Mouse (Mus musculus): ENCODE results near the gene Tnr. TPM values are rescaled to one million over a fixed set of nuclear protein-coding genes. Genes with fewer than 3 reads are reported as not detected.
A peak's percentile ranks its signal among the peaks of the same experiment; 100 is the strongest.

Tnr gene
- polyA plus RNA-seq, 1 experiment from 2014 or later, result 1.4 TPM

GRCm38 (mm10) chr1:159822416-159822815 is 298.8 kb downstream of the Tnr start:
- WGBS, result 81% methylated on average over 2 of the region's 2 CpGs
- Histone ChIP-seq H3K4me2 (replicated peaks) (no peak overlapping the region), H3K36me3 (no peaks in the 10 kb centered on the region), H3K4me3 (no peak overlapping the region), H3K9me3 (replicated peaks) (no peaks in the 10 kb centered on the region), H3K9ac (no peak overlapping the region), H3K27me3 (no peaks in the 10 kb centered on the region), H3K4me1 (no peaks in the 10 kb centered on the region), H3K27ac (no peak overlapping the region)
- ATAC-seq (ENCODE audit: low FRiP score), result no peak

GRCm38 (mm10) chr1:159828531-159828930 is 305.0 kb downstream of the Tnr start:
- 94% methylated on average over 2 of the region's 2 CpGs for WGBS
- no peak overlapping the region for H3K9ac ChIP-seq
- no peak overlapping the region for H3K4me2 ChIP-seq (replicated peaks)
- no peak overlapping the region for H3K27ac ChIP-seq
- H3K4me1 ChIP-seq, result no peaks in the 10 kb centered on the region
- no peak overlapping the region for H3K4me3 ChIP-seq
- no peaks in the 10 kb centered on the region for H3K9me3 ChIP-seq (replicated peaks)
- no peaks in the 10 kb centered on the region for H3K36me3 ChIP-seq
- ATAC-seq (ENCODE audit: low FRiP score), result no peak
- H3K27me3 ChIP-seq, result no peaks in the 10 kb centered on the region

GRCm38 (mm10) chr1:159833165-159833564 is 309.6 kb downstream of the Tnr start:
- H3K9me3 ChIP-seq (replicated peaks), result no peaks in the 10 kb centered on the region
- H3K4me3 ChIP-seq, result no peak overlapping the region
- WGBS, result 59% methylated on average over 2 of the region's 2 CpGs
- no peak overlapping the region for H3K9ac ChIP-seq
- ATAC-seq (ENCODE audit: low FRiP score), result no peak
- H3K4me2 ChIP-seq (replicated peaks), result no peak overlapping the region
- H3K36me3 ChIP-seq, result no peaks in the 10 kb centered on the region
- no peak overlapping the region for H3K27ac ChIP-seq
- H3K27me3 ChIP-seq, result peaks cover 5% of the 10 kb centered on the region; the same call in 1 of the 2 replicates
- H3K4me1 ChIP-seq, result no peaks in the 10 kb centered on the region

GRCm38 (mm10) chr1:159833646-159834338 is 310.2 kb downstream of the Tnr start:
- Histone ChIP-seq H3K4me1 (no peaks in the 10 kb centered on the region), H3K4me2 (replicated peaks) (no peak overlapping the region), H3K9me3 (replicated peaks) (no peaks in the 10 kb centered on the region), H3K36me3 (no peaks in the 10 kb centered on the region), H3K27ac (no peak overlapping the region), H3K4me3 (no peak overlapping the region), H3K9ac (no peak overlapping the region), H3K27me3 (peaks cover 5% of the 10 kb centered on the region; the same call in 1 of the 2 replicates)
- no peak for ATAC-seq (ENCODE audit: low FRiP score)
- WGBS, result 41% methylated on average over 4 of the region's 4 CpGs

GRCm38 (mm10) chr1:159835126-159835525 is 311.6 kb downstream of the Tnr start:
- H3K4me3 ChIP-seq, result no peak overlapping the region
- H3K27me3 ChIP-seq, result peaks cover 5% of the 10 kb centered on the region; the same call in 1 of the 2 replicates
- no peak overlapping the region for H3K9ac ChIP-seq
- no peaks in the 10 kb centered on the region for H3K36me3 ChIP-seq
- no peak overlapping the region for H3K4me2 ChIP-seq (replicated peaks)
- H3K27ac ChIP-seq, result no peak overlapping the region
- no peak for ATAC-seq (ENCODE audit: low FRiP score)
- 9% methylated on average over 4 of the region's 4 CpGs for WGBS
- H3K9me3 ChIP-seq (replicated peaks), result no peaks in the 10 kb centered on the region
- H3K4me1 ChIP-seq, result no peaks in the 10 kb centered on the region

GRCm38 (mm10) chr1:159840337-159840736 is 316.8 kb downstream of the Tnr start:
- peak; percentile 63; the same call in 1 of the 2 replicates for ATAC-seq (ENCODE audit: low FRiP score)
- Histone ChIP-seq H3K4me2 (replicated peaks) (no peak overlapping the region), H3K27me3 (no peaks in the 10 kb centered on the region), H3K9me3 (replicated peaks) (no peaks in the 10 kb centered on the region), H3K4me1 (no peaks in the 10 kb centered on the region), H3K27ac (no peak overlapping the region), H3K4me3 (no peak overlapping the region), H3K36me3 (no peaks in the 10 kb centered on the region), H3K9ac (no peak overlapping the region)
- 24% methylated on average over 2 of the region's 2 CpGs for WGBS

- Histone ChIP-seq H3K9ac (no peak overlapping the region), H3K36me3 (no peaks in the 10 kb centered on the region), H3K27ac (no peak overlapping the region), H3K4me1 (no peaks in the 10 kb centered on the region), H3K9me3 (replicated peaks) (no peaks in the 10 kb centered on the region), H3K27me3 (no peaks in the 10 kb centered on the region), H3K4me3 (no peak overlapping the region), H3K4me2 (replicated peaks) (no peak overlapping the region)
- 81% methylated on average over 5 of the region's 5 CpGs for WGBS
- ATAC-seq (ENCODE audit: low FRiP score), result no peak
Observed at GRCm38 (mm10) chr1:159842876-159843275, 319.3 kb downstream of the Tnr start.

- H3K27ac ChIP-seq, result no peak overlapping the region
- no peaks in the 10 kb centered on the region for H3K4me1 ChIP-seq
- WGBS, result 83% methylated on average over 11 of the region's 11 CpGs
- no peak overlapping the region for H3K9ac ChIP-seq
- no peak for ATAC-seq (ENCODE audit: low FRiP score)
- no peaks in the 10 kb centered on the region for H3K36me3 ChIP-seq
- H3K9me3 ChIP-seq (replicated peaks), result no peaks in the 10 kb centered on the region
- H3K27me3 ChIP-seq, result no peaks in the 10 kb centered on the region
- no peak overlapping the region for H3K4me2 ChIP-seq (replicated peaks)
- H3K4me3 ChIP-seq, result no peak overlapping the region
Observed at GRCm38 (mm10) chr1:159852088-159852487, 328.5 kb downstream of the Tnr start.

- Histone ChIP-seq H3K9me3 (replicated peaks) (no peaks in the 10 kb centered on the region), H3K4me2 (replicated peaks) (no peak overlapping the region), H3K4me1 (no peaks in the 10 kb centered on the region), H3K36me3 (no peaks in the 10 kb centered on the region), H3K9ac (no peak overlapping the region), H3K4me3 (no peak overlapping the region), H3K27ac (no peak overlapping the region), H3K27me3 (no peaks in the 10 kb centered on the region)
- WGBS, result 90% methylated on average over 1 of the region's 1 CpGs
- no peak for ATAC-seq (ENCODE audit: low FRiP score)
Observed at GRCm38 (mm10) chr1:159854261-159854660, 330.7 kb downstream of the Tnr start.

- no peak for ATAC-seq (ENCODE audit: low FRiP score)
- no peak overlapping the region for H3K4me2 ChIP-seq (replicated peaks)
- 72% methylated on average over 3 of the region's 3 CpGs for WGBS
- no peak overlapping the region for H3K4me3 ChIP-seq
- H3K9me3 ChIP-seq (replicated peaks), result no peaks in the 10 kb centered on the region
- no peak overlapping the region for H3K27ac ChIP-seq
- no peaks in the 10 kb centered on the region for H3K36me3 ChIP-seq
- H3K4me1 ChIP-seq, result 0 out of 2 replicates have a peak, but pooled peaks cover 3% of the 10 kb centered on the region
- H3K9ac ChIP-seq, result no peak overlapping the region
- H3K27me3 ChIP-seq, result 0 out of 2 replicates have a peak, but pooled peaks cover 3% of the 10 kb centered on the region
Observed at GRCm38 (mm10) chr1:159861782-159862474, 338.4 kb downstream of the Tnr start.

GRCm38 (mm10) chr1:159865696-159866095 is 342.1 kb downstream of the Tnr start:
- no peak for ATAC-seq (ENCODE audit: low FRiP score)
- WGBS, result 28% methylated on average over 1 of the region's 1 CpGs

GRCm38 (mm10) chr1:159869619-159870441 is 346.3 kb downstream of the Tnr start:
- Histone ChIP-seq H3K4me3 (no peak overlapping the region), H3K36me3 (no peaks in the 10 kb centered on the region), H3K4me2 (replicated peaks) (no peak overlapping the region), H3K27me3 (no peaks in the 10 kb centered on the region; the same call in 1 of the 2 replicates), H3K4me1 (0 out of 2 replicates have a peak, but pooled peaks cover 3% of the 10 kb centered on the region), H3K9ac (no peak overlapping the region), H3K9me3 (replicated peaks) (no peaks in the 10 kb centered on the region), H3K27ac (no peak overlapping the region)
- ATAC-seq (ENCODE audit: low FRiP score), result no peak
- 86% methylated on average over 6 of the region's 6 CpGs for WGBS

More at GRCm38 (mm10) chr1:159865696-159866095, 342.1 kb downstream of the Tnr start:
- Histone ChIP-seq H3K36me3 (no peaks in the 10 kb centered on the region), H3K27ac (no peak overlapping the region), H3K4me3 (no peak overlapping the region), H3K27me3 (peaks cover 3% of the 10 kb centered on the region; the same call in 1 of the 2 replicates), H3K9me3 (replicated peaks) (no peaks in the 10 kb centered on the region), H3K4me2 (replicated peaks) (no peak overlapping the region), H3K4me1 (0 out of 2 replicates have a peak, but pooled peaks cover 3% of the 10 kb centered on the region), H3K9ac (no peak overlapping the region)

Data from hindbrain, embryonic 12.5 days (tissue).